Mouse (Mus musculus): ENCODE measurements around the gene Ptafr.
"Not testable (repeated sequence)": the region's sequence is repeated elsewhere in the genome, so short reads cannot be mapped to it uniquely, and the experiment has no call there.

Ptafr gene

DNA sequence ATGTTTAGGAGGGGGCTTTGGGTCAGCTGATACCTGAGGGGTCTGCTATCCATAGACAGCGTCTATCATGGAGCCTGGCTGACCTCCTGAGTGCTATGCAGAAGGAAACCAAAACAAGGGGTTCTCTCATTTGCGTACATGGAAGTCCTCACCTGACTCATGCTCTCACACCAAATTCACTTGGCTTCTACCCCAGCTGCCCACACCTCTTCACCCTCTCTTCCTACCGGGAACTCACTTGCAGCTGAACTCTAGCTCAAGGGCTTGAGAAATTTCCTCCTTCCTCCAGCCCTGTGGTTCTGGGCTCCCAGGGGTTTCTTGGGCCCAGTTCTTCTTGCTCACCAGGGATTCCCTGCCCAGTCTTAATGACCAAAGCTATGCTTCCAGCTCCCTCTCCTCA is 606 bp upstream of the Ptafr start:
- DNase-seq = no peak

DNA sequence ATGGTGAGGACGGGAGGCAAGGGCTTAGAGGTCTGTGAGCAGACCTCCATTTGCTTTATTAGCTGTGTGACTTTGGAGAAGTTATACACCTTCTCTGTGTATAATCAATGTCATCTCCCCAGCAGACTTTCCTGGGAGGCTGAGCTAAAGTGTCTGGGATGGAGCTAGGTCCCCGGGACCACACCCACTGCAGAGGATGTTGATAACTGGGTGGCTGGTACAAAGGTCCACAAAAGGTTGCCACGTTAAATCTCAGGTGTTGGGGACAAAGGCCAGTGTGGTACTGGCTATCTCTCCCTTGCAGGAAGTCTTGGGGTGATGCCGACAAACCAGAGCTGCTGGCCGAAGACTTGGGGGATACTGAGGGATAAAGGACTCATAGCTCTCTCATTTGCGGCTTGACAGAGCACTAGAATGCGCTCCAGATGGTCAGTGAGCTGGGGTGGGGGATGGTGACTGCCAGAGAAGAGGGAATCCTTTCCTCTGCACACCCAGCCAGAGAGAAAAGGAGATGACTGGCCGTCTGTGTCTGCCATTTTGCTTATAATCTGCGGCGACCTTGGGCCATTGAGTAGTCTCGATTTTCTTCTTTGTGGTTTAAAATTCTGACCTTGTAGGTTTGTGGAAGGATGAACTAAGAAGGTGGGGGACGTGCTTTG is 1.4 kb downstream of the Ptafr start:
- DNase-seq = no peak

DNA sequence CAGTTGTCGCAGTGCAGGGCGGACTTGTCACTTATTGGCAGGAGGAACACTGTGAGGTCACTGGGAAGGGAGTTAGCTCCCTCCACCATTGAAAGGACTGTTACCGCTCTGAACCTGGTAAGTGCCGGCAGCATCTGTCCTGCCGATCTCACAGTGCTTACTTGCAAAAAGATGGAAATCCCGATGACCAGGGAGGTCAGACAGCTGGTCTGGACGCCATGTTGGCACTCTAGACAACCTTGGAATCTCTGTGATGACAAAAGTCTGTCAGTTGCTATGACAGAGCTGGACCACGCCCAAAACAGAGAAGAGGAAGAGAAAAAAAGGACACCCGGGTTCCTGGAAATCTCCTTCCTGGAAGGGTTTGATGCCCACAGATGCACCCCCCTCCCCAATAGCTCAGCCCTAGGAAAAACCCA is 3.5 kb downstream of the Ptafr start:
- peak; percentile 12 for DNase-seq

DNA sequence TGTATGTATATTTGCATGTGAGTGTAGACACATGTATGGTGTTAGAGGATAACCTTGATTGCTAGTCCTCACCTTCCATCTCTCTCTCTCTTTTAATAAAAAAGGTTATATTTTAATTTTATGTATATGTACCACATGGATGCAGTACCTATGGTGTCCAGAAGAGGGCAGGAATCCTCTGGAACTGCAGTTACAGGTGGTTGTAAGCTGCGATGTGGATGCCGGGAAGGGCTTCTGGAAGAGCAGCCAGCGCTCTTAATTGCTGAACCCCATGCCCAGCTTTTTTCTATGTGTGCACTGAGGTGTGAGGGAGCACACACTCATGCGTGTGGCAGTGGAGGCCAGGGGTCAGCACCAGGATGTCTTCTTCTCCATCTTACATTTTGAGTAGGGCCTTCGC is 5.2 kb downstream of the Ptafr start:
- DNase-seq = no peak

- DNase-seq = no peak
Measured at GRCm38 (mm10) chr4:132571190-132571589, 7.3 kb downstream of the Ptafr start.

- peak; percentile 21 for DNase-seq
Measured at GRCm38 (mm10) chr4:132573327-132573726, 9.5 kb downstream of the Ptafr start.

GRCm38 (mm10) chr4:132574809-132575347 is 11.0 kb downstream of the Ptafr start:
- no peak for DNase-seq

- DNase-seq = no peak
Measured at GRCm38 (mm10) chr4:132583781-132584180, 19.9 kb downstream of the Ptafr start.

DNA sequence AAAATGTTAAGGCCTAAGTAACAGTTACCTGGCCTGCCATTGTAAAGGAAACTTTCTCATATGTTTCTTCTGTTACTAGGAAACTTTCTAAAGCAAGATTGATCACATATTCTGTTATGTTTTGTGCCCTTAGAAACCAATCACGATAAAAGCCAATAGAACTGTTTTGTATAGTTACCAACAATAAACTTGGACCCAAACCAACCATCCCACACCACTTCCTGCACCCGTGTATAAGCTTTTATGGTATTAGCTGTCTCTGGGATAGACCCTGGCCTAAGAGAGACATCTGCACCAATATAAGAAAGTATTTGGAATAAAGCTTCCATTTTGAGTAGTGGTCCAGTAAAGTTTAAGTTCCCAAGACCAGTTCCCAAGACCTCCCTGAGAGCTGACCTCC is 21.1 kb downstream of the Ptafr start:
- no peak for DNase-seq

GRCm38 (mm10) chr4:132586282-132586681 is 22.4 kb downstream of the Ptafr start:
- no peak for DNase-seq

DNA sequence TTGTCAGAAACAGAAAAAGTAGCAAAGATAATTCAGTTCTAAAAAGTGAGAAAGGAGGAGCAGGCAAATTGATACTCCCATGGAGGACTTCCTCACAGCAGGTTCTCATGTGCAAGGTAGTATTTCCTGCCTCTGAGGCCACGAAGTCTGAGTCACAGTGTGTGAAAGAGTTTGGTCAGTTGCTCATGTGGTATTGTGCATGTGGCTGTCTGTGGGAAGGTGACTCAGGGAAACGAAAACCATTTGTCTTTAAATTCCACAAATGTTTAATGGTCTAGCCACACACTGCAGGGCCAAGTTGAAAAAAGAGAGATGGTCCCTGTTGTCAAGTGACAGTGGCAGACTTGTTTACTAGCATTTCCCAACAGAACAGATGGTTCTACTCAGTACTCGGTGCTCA is 24.6 kb downstream of the Ptafr start:
- DNase-seq = no peak

DNA sequence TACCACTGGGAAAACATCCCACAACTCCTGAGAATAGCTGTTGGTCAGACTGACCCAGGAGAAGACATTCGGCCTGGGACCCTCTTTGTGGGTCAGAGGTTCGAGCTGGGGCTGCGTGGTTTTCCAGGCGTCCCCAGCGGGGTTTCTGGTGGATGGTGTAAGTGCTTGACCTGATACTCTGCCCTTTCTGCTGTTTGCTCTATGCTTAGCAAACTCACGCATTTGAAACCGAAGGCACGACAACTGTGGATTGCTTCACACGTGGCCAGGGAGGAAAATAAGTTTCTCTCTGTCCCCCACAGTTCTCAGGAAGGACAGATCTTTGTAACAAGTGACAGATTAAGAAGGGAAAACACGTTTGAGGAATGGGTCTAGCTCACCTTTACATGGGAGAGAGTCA is 26.8 kb downstream of the Ptafr start:
- no peak for DNase-seq

DNA sequence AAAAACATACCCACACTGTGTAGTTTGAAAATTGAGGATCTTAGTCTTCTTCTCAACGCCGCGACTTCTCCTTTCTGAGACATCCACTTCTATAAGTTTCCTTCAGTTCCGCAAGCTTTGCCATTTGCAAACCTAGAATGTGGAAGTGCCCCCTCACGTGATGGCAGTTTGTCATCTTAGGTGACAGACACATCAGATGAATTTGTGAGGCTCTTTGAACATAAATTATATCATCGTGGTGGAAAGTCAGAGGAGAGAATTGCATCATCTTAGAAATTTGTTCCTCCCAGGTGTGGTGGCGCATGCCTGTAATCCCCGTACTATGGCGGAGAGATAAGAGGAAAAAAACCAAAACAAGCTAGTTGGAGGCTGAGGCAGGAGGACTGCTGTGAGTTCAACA is 29.1 kb downstream of the Ptafr start:
- no peak for DNase-seq

- peak; percentile 28 for DNase-seq
Measured at GRCm38 (mm10) chr4:132594191-132594590, 30.3 kb downstream of the Ptafr start.

DNA sequence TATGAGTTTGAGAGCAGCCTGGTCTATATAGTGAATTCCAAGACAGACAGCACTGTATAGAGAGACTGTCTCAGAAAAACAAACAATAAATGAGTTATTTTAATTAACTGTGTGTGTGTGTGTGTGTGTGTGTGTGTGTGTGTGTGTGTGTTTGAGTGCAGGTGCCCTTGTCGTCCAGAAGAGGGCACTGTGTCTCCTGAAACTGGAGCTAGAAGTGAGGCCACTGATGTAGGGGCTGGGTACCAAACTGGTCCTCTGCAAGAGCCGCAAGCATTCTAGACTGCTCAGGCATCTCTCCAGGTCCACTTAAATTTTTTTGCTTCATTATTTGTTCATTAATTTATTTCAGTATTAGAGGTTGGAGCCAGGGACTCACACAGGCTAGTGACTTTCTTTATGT is 35.0 kb downstream of the Ptafr start:
- no peak for DNase-seq

GRCm38 (mm10) chr4:132599764-132600163 is 35.9 kb downstream of the Ptafr start:
- DNase-seq = no peak

- DNase-seq = no peak
Measured at GRCm38 (mm10) chr4:132600465-132600864, 36.6 kb downstream of the Ptafr start.

GRCm38 (mm10) chr4:132601242-132601641 is 37.4 kb downstream of the Ptafr start:
- DNase-seq = not testable (repeated sequence)

DNA sequence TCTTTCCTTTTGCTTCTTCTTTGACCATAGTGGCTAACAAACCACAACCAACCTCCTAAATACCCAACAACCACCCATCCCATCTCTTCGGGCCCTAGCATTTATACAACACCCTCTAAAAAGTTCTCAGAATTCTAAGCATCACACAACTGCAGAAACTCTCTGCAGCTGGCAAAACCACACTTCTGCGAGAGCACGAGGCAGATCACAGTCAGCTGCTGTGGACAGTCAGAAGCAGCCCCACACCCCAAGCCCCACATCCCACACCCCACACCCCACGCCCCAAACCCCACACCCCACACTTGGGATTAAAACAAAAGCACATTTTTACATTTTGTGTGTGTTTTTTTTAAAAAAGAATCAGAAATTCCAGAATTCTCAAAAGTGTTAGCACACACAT is 39.6 kb downstream of the Ptafr start:
- DNase-seq = no peak

DNA sequence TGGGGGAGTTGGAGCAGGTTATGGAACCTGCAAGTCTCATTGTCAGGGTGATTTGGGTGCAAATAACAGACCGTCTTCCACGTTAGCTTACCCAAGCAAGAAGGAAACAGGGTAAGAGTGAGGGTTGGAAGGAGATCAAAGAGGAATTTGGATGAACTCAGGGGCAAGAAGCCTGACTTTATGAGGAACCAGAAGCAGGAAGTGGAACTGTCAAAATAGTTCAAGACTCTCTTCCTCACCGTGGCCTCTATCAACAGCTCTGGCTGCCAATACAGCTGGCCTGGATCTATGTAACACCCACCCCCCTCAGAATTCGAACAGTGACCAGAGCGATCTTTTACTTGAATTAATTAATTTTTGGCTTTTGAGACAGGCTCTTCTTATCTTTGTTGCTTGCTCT is 41.9 kb downstream of the Ptafr start:
- peak; percentile 7 for DNase-seq

DNA sequence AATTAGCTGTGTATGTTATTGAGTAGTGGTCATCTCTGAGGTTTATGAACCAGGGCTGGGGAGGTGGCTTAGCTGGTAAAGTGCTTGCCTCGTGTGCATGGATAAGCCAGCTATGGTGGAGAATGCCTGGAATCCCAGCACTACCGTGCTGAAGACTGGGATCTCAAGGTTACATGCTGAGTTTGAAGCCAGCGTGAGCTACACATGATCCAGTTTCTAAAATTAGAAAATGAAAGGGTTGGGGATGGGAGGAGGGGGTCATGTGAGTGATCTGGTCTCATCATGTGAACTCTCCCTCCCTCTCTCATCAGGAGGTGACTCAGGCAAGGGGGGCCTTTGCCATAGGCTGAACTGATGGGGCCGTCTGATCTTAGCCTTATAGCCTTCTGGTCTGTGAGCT is 44.3 kb downstream of the Ptafr start:
- no peak for DNase-seq

- DNase-seq = no peak
Measured at GRCm38 (mm10) chr4:132610301-132610984, 46.6 kb downstream of the Ptafr start.

GRCm38 (mm10) chr4:132611320-132611719 is 47.5 kb downstream of the Ptafr start:
- DNase-seq = no peak

GRCm38 (mm10) chr4:132617873-132618272 is 54.0 kb downstream of the Ptafr start:
- DNase-seq = no peak
